Mouse (Mus musculus): ENCODE measurements around the gene Rbbp4. TPM values are rescaled to one million over a fixed set of nuclear protein-coding genes. Genes with fewer than 3 reads are reported as not detected.

The Rbbp4 gene
- 122 and 139 TPM in 2 replicates for total RNA-seq (2021)
- long read RNA-seq, experiment 1, full-length matches to known transcripts, result 2 of 40 reads
- long read RNA-seq, experiment 1, partial matches to known transcripts, result 3 of 40 reads
- long read RNA-seq, experiment 1, other reads (novel, unspliced or antisense), result 35 of 40 reads
- long read RNA-seq, experiment 2, full-length matches to known transcripts, result 3 of 27 reads
- long read RNA-seq, experiment 2, partial matches to known transcripts, result 1 of 27 reads
- long read RNA-seq, experiment 2, other reads (novel, unspliced or antisense), result 23 of 27 reads

- DNase-seq, result peak; percentile 98
Measured at GRCm38 (mm10) chr4:129335216-129336074, at the start of gene Rbbp4, which contains the start of gene Zbtb8os. Gene Rbbp4 (minus strand): TSS chr4:129335370. Gene Zbtb8os (plus strand): TSS chr4:129335695.

DNA sequence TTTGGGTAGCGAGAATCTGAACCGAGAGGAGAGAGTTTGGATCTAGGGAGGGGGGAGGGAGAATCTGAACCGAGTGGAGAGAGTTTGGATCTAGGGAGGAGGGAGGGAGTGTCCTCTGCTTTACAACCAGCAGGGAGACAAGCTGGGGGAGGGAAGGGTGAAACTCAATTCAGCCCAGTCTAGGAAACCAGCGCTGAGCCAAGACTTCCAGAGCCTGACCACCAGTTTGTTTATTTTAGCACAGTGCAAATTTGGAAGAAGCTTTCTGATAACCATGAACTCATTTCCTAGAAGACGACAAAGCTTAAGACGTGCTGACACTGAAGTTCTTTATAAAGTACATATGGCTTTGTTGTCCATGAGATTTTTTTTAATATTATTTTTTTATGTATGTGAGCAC is 49.3 kb upstream of the Rbbp4 start:
- DNase-seq, result no peak

DNA sequence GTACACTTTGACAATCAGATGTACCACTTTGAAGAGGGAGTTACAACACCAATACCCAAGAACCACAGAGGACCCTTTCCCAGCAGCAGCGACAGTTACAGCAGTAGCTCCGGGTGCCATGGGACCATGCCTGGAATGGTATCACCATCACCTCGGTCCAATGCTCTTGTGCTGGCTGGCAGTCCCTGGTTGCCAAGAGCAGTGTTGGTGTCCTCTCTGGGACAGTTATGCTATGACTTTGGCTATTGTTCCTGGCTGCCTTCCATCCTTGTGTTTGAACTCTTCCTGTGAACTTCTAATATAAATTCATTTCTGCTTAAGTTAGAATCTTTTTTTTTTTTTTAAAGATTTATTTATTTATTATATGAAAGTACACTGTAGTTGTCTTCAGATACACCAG is 48.4 kb upstream of the Rbbp4 start:
- DNase-seq, result peak; percentile 15

- peak; percentile 24 for DNase-seq
Measured at GRCm38 (mm10) chr4:129382488-129382887, 47.3 kb upstream of the Rbbp4 start.

DNA sequence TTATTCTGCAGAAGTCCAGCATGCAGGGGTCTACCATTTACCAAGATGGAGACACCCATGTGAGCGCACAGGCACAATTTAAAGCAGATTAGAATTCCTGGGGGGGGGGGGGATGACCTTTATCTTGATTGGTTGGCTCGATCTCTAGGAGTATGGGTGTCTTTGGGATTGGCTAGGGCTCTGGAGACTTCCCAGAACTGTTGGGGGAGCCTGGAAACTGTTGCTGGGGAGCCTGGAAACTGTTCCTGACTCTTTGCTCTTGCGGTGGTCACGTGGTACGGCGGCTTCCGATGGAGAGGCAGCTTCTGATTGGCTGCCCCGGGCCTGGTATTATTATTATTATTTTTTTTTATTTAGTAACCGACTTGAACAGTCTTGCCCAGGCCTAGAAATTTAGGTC is 46.9 kb upstream of the Rbbp4 start:
- no peak for DNase-seq

DNA sequence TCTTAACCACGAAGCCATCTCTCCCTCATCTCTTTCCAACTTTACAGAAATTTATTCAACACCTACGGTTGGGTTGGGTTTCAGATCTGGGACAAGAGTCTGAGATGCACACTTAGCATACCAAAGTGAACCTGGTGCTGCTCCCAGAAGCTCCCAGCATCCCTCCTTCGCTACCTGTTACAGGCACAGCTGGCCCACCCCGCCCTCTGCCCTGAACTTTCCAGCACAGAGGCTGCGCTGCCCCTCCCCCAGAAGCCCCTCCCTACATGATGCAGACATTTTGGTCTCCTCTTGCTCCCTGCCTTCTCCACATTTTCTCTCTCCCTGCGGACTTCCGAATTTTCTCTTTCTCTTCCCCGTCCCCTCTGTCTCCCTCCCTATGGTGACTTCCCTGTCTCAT is 46.0 kb upstream of the Rbbp4 start:
- no peak for DNase-seq

- no peak for DNase-seq
Measured at GRCm38 (mm10) chr4:129379805-129380204, 44.6 kb upstream of the Rbbp4 start.

GRCm38 (mm10) chr4:129377601-129378390 is 42.6 kb upstream of the Rbbp4 start, which contains the start of gene Zbtb8a:
Gene Zbtb8a (minus strand): TSS chr4:129378116.
- peak; percentile 76 for DNase-seq

GRCm38 (mm10) chr4:129376961-129377545 is 41.9 kb upstream of the Rbbp4 start:
- DNase-seq, result peak; percentile 69

DNA sequence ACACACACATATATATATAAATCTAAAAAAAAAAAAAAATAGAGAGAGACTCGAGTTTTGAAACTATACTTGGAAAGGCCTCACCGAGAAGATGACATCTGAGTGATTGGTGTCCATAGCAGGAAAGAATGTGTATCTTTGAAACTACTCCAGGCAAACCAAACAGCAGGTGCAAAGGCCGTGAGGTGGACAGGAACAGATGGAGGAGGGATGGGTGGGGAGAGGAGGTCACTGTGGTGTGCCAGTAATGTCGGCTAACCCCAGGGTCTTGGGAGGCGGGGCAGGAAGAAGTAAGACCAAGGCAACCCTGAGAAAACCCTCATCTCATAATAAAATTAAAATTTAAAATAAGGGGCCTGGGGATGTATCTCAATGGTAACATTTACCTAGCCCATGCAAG is 40.7 kb upstream of the Rbbp4 start:
- DNase-seq, result no peak

DNA sequence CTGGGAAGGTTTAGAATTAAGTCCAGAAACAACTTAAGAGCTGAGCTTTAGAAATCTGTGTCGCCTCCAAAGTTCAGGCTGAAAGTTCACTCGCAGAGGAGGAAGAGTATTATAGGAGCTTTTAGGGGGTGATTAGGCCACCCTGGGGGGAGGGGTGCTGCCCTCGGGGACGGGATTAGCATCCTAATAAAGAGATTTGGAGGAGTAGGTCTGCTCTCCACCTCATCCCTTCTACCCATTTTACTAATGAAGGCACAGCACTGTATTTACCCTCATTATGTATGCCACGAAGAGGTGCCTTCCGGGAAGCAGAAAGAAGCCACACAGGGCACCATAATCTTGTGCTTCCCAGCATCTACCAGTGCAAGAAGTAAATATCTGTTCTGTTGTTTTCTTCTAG is 39.8 kb upstream of the Rbbp4 start:
- no peak for DNase-seq

GRCm38 (mm10) chr4:129374219-129374755 is 39.1 kb upstream of the Rbbp4 start:
- no peak for DNase-seq

- DNase-seq, result no peak
Measured at GRCm38 (mm10) chr4:129373202-129373976, 38.2 kb upstream of the Rbbp4 start.

GRCm38 (mm10) chr4:129371391-129371790 is 36.2 kb upstream of the Rbbp4 start:
- no peak for DNase-seq

GRCm38 (mm10) chr4:129365224-129365623 is 30.1 kb upstream of the Rbbp4 start:
- no peak for DNase-seq

- no peak for DNase-seq
Measured at GRCm38 (mm10) chr4:129364379-129364778, 29.2 kb upstream of the Rbbp4 start.

DNA sequence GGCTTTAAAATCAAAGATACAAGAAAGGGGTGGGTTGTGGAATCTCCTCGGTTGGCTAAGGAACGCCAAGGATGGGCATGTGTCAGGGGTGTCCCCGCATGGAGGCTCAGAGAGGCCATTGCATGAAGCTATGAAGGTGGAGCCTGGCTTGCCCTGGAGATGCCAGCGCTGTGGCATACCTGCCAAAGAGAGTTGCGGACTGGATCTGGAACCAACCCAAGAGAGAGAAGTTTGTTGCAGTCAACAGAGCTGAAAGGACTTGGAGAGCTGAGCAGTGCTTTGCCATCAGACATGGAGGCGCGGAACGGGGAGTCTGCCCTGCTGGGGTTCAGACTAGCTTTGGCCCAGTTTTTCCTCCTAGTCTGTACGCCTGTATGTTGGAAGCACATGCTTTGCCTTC is 28.3 kb upstream of the Rbbp4 start:
- DNase-seq, result peak; percentile 50

DNA sequence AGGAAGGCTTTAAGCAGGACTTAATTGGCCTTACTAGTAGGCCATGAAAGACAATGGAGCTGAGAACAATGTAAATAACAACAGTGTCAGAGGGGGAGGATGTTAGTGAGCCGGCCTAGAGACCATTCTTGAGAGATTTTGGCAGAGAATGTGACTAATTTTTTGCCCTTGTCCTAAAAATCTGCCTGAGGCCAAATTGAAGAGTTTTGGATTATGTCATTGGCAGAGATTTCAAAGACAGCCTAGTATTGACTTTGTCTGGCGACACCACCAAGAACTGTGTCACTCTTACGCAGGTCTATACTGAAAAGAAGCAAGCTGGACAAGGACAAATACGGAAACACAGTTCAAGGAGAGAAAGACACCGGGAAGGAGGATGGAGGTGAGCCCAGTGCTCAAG is 27.6 kb upstream of the Rbbp4 start:
- DNase-seq, result no peak

GRCm38 (mm10) chr4:129362238-129362637 is 27.1 kb upstream of the Rbbp4 start:
- peak; percentile 12 for DNase-seq

DNA sequence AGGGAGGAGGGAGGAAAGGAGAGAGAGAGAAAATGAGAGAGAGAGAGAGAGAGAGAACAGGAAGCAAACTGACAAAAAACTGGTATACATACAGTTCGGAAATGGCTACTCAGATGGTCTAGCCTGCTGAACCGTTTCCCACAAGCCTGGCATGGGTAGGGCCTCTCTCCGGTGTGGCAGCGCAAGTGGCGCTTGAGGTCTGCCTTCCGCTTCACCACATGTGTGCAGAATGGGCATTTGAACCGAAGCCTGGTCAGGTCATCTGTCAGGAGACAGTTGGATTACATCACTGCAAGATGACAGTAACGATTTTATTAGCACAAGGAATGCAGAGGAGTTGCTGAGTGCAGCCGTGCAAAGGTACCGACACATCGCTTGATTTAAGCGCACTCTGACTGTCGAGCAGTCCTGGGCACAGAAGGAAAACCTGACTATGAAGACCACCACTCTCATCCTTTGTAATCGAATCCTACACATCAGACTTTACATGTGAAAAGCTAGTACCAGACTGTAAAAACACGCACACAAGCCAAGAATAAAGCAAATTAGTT is 22.5 kb upstream of the Rbbp4 start:
- no peak for DNase-seq

DNA sequence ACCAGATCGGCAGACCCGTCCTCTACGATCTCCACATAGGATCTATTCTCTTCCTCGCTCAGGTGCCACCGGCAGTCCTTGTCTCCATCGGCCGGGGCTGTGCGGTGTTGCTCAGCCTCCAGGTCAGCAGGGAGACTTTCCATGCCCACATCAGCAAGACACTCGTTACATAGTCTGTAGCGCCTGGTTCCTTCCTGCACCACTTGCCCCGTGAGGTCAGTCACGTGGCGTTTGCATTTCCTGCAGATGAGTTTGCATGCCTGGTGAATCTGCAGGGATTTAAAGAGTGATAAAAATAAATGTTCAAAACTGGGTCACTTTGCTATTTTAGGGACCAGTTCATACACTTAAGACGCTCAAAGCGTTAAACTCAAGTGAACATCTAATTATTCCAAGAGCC is 19.1 kb upstream of the Rbbp4 start:
- peak; percentile 18 for DNase-seq

Data from adrenal gland, postnatal 14 days (tissue).